Mouse (Mus musculus) central nervous system, embryonic 18 days (tissue): ENCODE results near the gene Thsd7a. TPM values are rescaled to one million over a fixed set of nuclear protein-coding genes. Genes with fewer than 3 reads are reported as not detected.

Experiments
- polyA plus RNA-seq: library from polyadenylated mRNA; depleted of rRNA; stranded (reverse); fragments of >200 nt; gene quantifications from 2 replicates; pipeline ENCODE4 v1.2.3, GENCODE M21; 2012; rRNA removed

The Thsd7a gene
- polyA plus RNA-seq, result 8.5 and 8.8 TPM in 2 replicates

DNA sequence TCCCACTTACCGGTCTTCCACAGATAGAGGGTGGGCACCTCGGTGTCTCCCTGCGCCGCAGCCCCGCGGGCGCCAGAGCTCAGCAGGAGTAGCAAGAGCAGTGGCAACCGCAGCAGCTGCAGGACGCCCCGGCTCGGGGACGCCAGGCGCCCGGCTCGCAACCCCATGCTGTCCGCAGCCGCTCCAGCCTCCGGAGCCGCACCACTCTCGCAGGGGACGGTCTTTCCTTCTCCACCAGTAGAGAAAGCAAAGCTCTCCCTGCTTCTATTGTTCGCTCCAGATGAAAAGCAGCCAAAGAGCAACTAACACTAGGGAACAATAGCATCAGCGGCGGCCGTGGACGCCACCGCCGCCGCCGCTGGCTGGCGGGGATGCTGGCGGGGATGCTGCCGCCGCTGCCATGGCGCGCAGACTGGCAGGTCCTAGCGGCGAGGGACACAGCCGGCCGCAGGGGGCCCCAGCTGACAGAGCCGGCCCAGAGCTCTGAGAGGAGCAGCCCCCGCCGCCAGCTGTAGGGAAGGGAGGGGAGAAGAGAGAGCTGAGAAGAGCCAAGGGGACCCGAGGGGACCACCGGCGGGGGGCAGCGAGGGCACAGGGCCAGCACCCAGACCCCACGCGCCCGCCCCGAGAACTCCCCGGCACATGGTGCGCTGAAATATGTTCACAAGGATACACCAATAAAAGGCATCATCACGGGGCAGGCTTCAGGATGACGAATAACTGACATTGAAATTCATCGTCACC is at the start of gene Thsd7a:
Gene Thsd7a (minus strand): TSS at position 624 of the 744 bp plus-strand sequence.

